Mouse (Mus musculus): ENCODE measurements around the gene Car10.

GRCm38 (mm10) chr11:93273906-93274305 is 176.1 kb downstream of the Car10 start:
- no peak for TF ChIP-seq POLR2A (IDR thresholded peaks at IDR 0.05; ENCODE audit: borderline replicate concordance, low read depth, low read length)
- no peak for TF ChIP-seq CTCF (IDR thresholded peaks at IDR 0.05; ENCODE audit: low read depth, low read length)

All from bone marrow macrophage, adult 2 months (primary cell).